Mouse (Mus musculus) liver, postnatal 0 days (tissue): ENCODE measurements around the gene Txndc11.

Experiments used
- CTCF ChIP-seq: sonication (generic); IDR thresholded peaks from 2 replicates; pipeline ENCODE4 v1.5.1; 2016; ENCODE audit warnings: antibody characterized with exemption, low read depth
- EP300 ChIP-seq: IDR thresholded peaks from 2 replicates; pipeline ENCODE4 v1.6.1; 2016; ENCODE audit warnings: antibody characterized with exemption, low read depth, mild to moderate bottlenecking

DNA sequence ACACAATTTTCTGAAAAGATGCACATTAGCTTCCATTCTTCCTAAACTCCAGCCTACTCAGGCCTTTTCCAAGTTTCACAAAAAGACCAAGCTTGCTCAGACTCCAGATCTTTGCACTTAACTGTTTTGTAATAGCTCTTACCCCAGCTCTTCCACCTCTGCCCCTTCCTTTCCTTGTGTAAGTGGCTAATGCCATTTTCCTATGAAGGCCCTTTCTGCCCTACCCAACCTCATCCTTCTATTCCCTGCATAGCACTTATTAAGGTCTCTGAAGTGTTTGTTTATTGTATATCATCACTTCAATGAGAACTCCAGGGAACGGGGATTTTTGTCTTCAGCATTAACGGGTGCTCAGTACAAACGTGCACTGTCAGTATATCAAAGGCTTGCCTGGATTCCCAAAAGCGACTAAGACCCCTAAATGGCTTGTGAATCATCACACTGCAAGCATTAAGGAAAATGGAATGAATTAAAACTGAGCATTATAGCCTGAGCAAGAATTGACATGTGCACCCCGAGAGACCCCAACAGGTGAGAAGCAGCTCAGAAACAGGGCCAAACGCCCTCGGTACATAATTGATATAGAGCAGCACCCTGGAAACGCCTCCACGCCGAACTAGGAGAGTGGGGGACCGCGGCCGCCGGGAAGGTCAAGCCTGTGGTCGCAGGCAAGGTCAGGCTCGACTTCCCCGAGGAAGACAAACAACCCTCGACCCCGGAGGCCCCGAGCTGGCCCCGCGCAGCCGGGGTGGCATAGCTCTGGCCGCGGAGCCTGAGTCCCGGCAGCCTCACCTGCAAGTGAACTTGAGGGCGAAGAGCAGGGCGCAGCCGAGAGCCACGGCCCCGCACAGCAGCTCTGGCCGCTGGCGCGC, 738 bp downstream of the Txndc11 start:
- TF ChIP-seq CTCF: no peak
- TF ChIP-seq EP300: no peak
